Mouse (Mus musculus): Measurements from ENCODE around the gene Gtf2ird2. TPM values are rescaled to one million over a fixed set of nuclear protein-coding genes. Genes with fewer than 3 reads are reported as not detected.
A peak's percentile ranks its signal among the peaks of the same experiment; 100 is the strongest.

Gene Gtf2ird2
- polyA plus RNA-seq, 1 experiment from 2014 or later, result 7.1 TPM

DNA sequence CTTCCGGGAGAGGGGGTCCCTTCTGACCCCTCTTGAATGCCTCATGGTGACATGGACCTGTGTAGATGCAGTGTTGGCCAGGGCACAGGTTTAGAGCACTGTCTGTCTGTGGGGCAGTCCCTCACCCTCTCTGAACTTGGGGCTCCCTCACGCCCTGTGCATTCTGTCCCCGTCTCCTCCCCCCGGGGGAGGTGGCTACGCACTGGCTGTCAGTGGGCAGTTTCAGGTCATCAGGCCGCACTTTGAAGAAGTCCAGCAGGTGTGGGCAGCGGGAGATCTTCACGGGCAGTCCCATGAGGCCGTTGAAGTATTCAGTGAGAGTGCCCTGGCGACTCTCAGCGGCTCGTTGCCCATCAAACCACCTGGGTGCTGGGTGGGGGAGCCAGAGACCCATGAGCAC is 43.1 kb downstream of the Gtf2ird2 start:
- H3K36me3 ChIP-seq (ENCODE audit: control insufficient read depth, insufficient read depth, low read length), result no peaks in the 10 kb centered on the region
- ATAC-seq (ENCODE audit: insufficient read depth, low FRiP score), result no peak
- no peaks in the 10 kb centered on the region for H3K9me3 ChIP-seq (replicated peaks; ENCODE audit: control insufficient read depth, low read length)
- no peak overlapping the region for H3K27ac ChIP-seq (ENCODE audit: low read length)
- H3K4me1 ChIP-seq (ENCODE audit: control insufficient read depth, insufficient read depth, low read length), result peaks cover 2% of the 10 kb centered on the region; the same call in 1 of the 2 replicates
- H3K27me3 ChIP-seq (ENCODE audit: control insufficient read depth, insufficient read depth, low read length), result peaks cover 5% of the 10 kb centered on the region; the same call in 1 of the 2 replicates
- no peak overlapping the region for H3K4me3 ChIP-seq (replicated peaks; ENCODE audit: low read length)
- 50% methylated on average over 12 of the region's 12 CpGs for WGBS
- H3K9ac ChIP-seq (ENCODE audit: low read length), result peak overlapping the region; percentile 10; the same call in 1 of the 2 replicates
- H3K4me2 ChIP-seq (ENCODE audit: low read depth, low read length), result no peak overlapping the region

DNA sequence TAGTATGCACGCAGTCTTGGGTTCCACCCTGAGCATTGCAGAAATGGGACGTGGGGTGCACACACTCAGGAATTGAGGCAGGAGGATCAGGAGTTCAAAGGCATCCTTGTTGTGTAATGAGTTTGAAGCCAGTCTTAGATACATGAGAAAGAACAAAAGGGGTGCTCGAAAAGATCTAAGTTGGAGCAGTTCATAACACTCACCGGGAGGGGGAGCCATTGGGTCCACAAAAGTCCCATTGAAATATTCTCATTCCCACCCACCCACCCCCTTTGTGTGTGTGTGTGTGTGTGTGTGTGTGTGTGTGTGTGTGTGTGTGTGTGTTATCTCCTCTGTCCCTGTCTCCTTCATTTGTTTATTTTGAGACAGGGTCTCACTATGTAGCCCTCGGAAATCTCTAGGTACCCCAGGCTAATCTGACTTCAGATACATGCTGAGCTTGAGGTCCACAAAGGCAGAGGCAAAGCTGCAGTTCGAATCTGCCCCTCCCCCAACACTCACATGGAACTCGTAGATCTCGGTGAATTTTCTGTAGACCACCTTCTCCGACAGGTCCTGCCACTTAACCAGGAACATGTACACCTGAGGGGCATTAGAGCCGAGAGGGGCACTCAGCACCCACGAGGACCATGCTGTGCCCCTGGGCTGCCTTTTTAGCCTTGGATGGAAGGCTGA is 43.9 kb downstream of the Gtf2ird2 start:
- Histone ChIP-seq H3K4me2 (ENCODE audit: low read depth, low read length) (no peak overlapping the region), H3K9me3 (replicated peaks; ENCODE audit: control insufficient read depth, low read length) (no peaks in the 10 kb centered on the region), H3K27me3 (ENCODE audit: control insufficient read depth, insufficient read depth, low read length) (no peaks in the 10 kb centered on the region), H3K4me3 (replicated peaks; ENCODE audit: low read length) (0 out of 2 replicates have a peak overlapping the region, but pooled peaks have one; percentile 3), H3K4me1 (ENCODE audit: control insufficient read depth, insufficient read depth, low read length) (peaks cover 8% of the 10 kb centered on the region), H3K9ac (ENCODE audit: low read length) (0 out of 2 replicates have a peak overlapping the region, but pooled peaks have one; percentile 10), H3K36me3 (ENCODE audit: control insufficient read depth, insufficient read depth, low read length) (no peaks in the 10 kb centered on the region), H3K27ac (ENCODE audit: low read length) (no peak overlapping the region)
- ATAC-seq (ENCODE audit: insufficient read depth, low FRiP score), result no peak
- 37% methylated on average over 11 of the region's 11 CpGs for WGBS

DNA sequence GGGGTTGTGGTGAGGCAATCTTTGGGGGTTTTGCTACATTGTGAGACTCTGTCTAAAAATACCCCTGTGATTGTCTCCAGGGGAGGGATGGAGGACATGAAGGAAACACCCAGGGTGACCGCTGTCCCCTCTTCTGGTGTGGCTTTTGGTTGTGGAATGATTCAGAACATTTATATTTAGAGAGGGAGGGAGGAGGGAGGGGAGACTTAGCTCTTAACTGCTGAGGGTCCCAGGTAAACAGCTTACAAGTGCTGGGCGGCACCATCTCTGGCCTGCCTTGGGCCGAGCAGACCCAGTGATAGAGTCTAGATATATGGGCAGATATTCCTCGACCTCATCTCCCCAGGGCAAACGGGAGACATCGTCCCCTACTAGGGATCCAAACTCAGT is 44.4 kb downstream of the Gtf2ird2 start:
- H3K9me3 ChIP-seq (replicated peaks; ENCODE audit: control insufficient read depth, low read length), result no peaks in the 10 kb centered on the region
- 68% methylated on average over 6 of the region's 6 CpGs for WGBS
- H3K4me2 ChIP-seq (ENCODE audit: low read depth, low read length), result no peak overlapping the region
- peaks cover 9% of the 10 kb centered on the region for H3K4me1 ChIP-seq (ENCODE audit: control insufficient read depth, insufficient read depth, low read length)
- H3K27me3 ChIP-seq (ENCODE audit: control insufficient read depth, insufficient read depth, low read length), result no peaks in the 10 kb centered on the region
- H3K27ac ChIP-seq (ENCODE audit: low read length), result no peak overlapping the region
- ATAC-seq (ENCODE audit: insufficient read depth, low FRiP score), result no peak
- H3K36me3 ChIP-seq (ENCODE audit: control insufficient read depth, insufficient read depth, low read length), result no peaks in the 10 kb centered on the region
- no peak overlapping the region for H3K4me3 ChIP-seq (replicated peaks; ENCODE audit: low read length)
- no peak overlapping the region for H3K9ac ChIP-seq (ENCODE audit: low read length)

DNA sequence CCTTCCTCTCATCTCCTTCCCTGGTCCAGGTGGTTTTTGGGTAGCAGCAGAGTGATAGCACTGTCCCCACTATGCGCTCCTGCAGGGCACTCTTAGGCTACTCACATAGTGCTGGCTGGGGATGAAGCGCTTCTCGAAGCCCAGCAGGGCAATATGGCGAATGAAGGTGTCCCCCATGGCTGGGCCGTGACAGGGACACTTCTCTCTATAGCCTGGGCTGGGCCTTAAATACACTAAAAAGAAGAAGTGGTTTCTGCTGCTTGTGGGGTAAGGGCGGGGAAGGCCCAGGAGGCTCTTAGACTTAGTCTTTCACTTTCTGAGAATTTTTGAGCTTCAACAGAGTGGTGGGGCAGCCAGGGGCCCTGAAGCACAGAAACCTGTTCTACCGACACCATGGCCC is 45.6 kb downstream of the Gtf2ird2 start, which contains the start of gene Ncf1:
Gene Ncf1 (minus strand): TSS at position 235 of the 400 bp plus-strand sequence.
- no peaks in the 10 kb centered on the region for H3K36me3 ChIP-seq (ENCODE audit: control insufficient read depth, insufficient read depth, low read length)
- no peaks in the 10 kb centered on the region for H3K9me3 ChIP-seq (replicated peaks; ENCODE audit: control insufficient read depth, low read length)
- ATAC-seq (ENCODE audit: insufficient read depth, low FRiP score), result no peak
- peaks cover 12% of the 10 kb centered on the region for H3K4me1 ChIP-seq (ENCODE audit: control insufficient read depth, insufficient read depth, low read length)
- 82% methylated on average over 7 of the region's 7 CpGs for WGBS
- no peak within 1 kb of the TSS; the same call in 1 of the 2 replicates for H3K27ac ChIP-seq (ENCODE audit: low read length)
- no peaks in the 10 kb centered on the region for H3K27me3 ChIP-seq (ENCODE audit: control insufficient read depth, insufficient read depth, low read length)
- H3K9ac ChIP-seq (ENCODE audit: low read length), result no peak within 1 kb of the TSS
- no peak within 1 kb of the TSS for H3K4me2 ChIP-seq (ENCODE audit: low read depth, low read length)
- no peak within 1 kb of the TSS for H3K4me3 ChIP-seq (replicated peaks; ENCODE audit: low read length)

DNA sequence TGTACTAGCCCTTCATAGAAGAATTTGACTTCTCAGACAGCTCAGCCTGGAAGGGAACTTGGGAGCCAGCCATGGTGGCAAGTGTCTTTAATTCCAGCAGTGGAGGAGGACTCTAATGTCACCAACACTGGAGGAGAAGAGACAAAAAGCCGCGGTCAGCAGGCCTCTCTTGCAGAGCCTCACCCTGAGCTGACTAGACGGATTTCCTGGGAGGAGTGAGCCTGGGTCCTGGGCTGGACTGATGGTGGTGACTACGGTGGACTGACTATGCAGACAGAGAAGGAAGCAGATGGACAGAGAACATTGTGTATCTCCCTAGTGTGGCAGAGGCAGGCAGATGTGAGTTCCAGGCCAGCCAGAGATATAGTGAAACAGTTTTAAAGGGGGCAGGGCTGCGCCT is 47.6 kb downstream of the Gtf2ird2 start:
- Histone ChIP-seq H3K4me3 (replicated peaks; ENCODE audit: low read length) (no peak overlapping the region), H3K36me3 (ENCODE audit: control insufficient read depth, insufficient read depth, low read length) (no peaks in the 10 kb centered on the region), H3K27ac (ENCODE audit: low read length) (peak overlapping the region; percentile 24; the same call in 1 of the 2 replicates), H3K9me3 (replicated peaks; ENCODE audit: control insufficient read depth, low read length) (no peaks in the 10 kb centered on the region), H3K27me3 (ENCODE audit: control insufficient read depth, insufficient read depth, low read length) (no peaks in the 10 kb centered on the region), H3K4me2 (ENCODE audit: low read depth, low read length) (no peak overlapping the region), H3K4me1 (ENCODE audit: control insufficient read depth, insufficient read depth, low read length) (peaks cover 26% of the 10 kb centered on the region), H3K9ac (ENCODE audit: low read length) (no peak overlapping the region)
- ATAC-seq (ENCODE audit: insufficient read depth, low FRiP score), result no peak
- 72% methylated on average over 5 of the region's 5 CpGs for WGBS

DNA sequence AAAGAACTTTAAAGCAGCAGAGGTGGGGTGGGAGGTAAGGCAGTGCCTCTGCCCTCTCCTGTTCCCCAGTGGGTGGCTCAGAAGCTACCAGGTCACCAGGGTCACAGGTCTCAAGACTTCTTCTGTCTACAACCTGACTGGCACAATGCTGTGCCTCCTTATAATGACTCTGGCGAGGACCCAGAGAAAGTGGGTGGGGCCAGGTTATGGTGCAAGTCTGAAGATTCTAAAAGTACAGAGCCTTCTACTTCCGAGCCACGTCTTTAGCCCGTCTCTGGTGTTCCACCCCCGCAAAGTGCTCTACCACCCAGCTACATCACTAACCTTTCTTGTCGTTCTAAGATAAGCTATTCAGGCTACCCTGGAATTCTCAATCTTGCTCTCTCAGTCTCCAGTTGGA is 48.3 kb downstream of the Gtf2ird2 start:
- WGBS, result 48% methylated on average over 6 of the region's 6 CpGs
- H3K27ac ChIP-seq (ENCODE audit: low read length), result peak overlapping the region; percentile 59; the same call in 1 of the 2 replicates
- peak; percentile 14; the same call in 1 of the 2 replicates for ATAC-seq (ENCODE audit: insufficient read depth, low FRiP score)

DNA sequence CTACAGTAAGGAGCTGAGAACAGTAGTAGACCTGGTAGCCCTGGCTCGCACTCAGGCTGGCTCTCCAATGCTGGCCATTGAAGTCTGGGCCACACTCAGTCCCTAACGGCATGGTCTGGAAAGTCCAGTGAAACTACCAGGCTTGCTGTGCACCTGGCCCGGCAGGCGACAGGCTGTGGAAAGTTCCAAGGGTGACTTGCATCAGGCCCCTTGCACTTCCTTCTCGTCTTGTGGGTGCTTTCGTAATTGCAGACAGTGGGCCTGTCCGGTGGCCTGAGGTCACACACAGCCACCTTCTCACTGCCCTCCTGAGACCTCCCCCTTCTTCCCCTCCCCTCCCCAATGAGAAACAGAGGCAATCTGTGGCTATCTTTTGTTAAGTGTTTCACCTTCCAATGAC is 48.7 kb downstream of the Gtf2ird2 start:
- peak; percentile 3; the same call in 1 of the 2 replicates for ATAC-seq (ENCODE audit: insufficient read depth, low FRiP score)
- H3K27ac ChIP-seq (ENCODE audit: low read length), result peak overlapping the region; percentile 59; the same call in 1 of the 2 replicates
- H3K4me1 ChIP-seq (ENCODE audit: control insufficient read depth, insufficient read depth, low read length), result peaks cover 29% of the 10 kb centered on the region

More for the DNA sequence above, 48.3 kb downstream of the Gtf2ird2 start:
- Histone ChIP-seq H3K4me1 (ENCODE audit: control insufficient read depth, insufficient read depth, low read length) (peaks cover 26% of the 10 kb centered on the region), H3K4me2 (ENCODE audit: low read depth, low read length) (no peak overlapping the region), H3K27me3 (ENCODE audit: control insufficient read depth, insufficient read depth, low read length) (no peaks in the 10 kb centered on the region), H3K9me3 (replicated peaks; ENCODE audit: control insufficient read depth, low read length) (no peaks in the 10 kb centered on the region), H3K36me3 (ENCODE audit: control insufficient read depth, insufficient read depth, low read length) (peaks cover 3% of the 10 kb centered on the region; the same call in 1 of the 2 replicates), H3K9ac (ENCODE audit: low read length) (no peak overlapping the region), H3K4me3 (replicated peaks; ENCODE audit: low read length) (no peak overlapping the region)

DNA sequence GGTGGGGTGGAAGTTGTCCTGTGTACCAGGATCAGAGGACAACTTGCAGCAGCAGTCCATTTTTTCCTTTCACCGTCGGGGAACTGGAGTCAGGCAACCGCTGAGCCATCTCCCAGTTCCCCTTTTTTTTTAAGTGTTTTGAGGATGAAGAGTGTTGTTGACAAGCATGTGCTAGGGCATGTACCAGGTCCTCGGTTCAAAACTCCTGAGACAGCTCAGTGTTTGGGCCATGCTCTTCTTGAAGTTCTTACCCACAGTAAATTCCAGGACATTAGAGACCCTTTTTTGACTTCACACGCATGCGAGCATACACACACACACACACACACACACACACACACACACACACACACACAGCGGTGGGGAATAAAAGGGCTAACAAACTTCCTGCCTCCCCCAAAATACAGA is 49.4 kb downstream of the Gtf2ird2 start:
- Histone ChIP-seq H3K9ac (ENCODE audit: low read length) (no peak overlapping the region), H3K4me1 (ENCODE audit: control insufficient read depth, insufficient read depth, low read length) (peaks cover 29% of the 10 kb centered on the region), H3K36me3 (ENCODE audit: control insufficient read depth, insufficient read depth, low read length) (peaks cover 12% of the 10 kb centered on the region), H3K4me2 (ENCODE audit: low read depth, low read length) (no peak overlapping the region), H3K9me3 (replicated peaks; ENCODE audit: control insufficient read depth, low read length) (no peaks in the 10 kb centered on the region), H3K27ac (ENCODE audit: low read length) (no peak overlapping the region), H3K27me3 (ENCODE audit: control insufficient read depth, insufficient read depth, low read length) (no peaks in the 10 kb centered on the region), H3K4me3 (replicated peaks; ENCODE audit: low read length) (no peak overlapping the region)
- 44% methylated on average over 7 of the region's 7 CpGs for WGBS
- ATAC-seq (ENCODE audit: insufficient read depth, low FRiP score), result no peak

More for the DNA sequence above, 48.7 kb downstream of the Gtf2ird2 start:
- peaks cover 8% of the 10 kb centered on the region; the same call in 1 of the 2 replicates for H3K36me3 ChIP-seq (ENCODE audit: control insufficient read depth, insufficient read depth, low read length)
- no peaks in the 10 kb centered on the region for H3K27me3 ChIP-seq (ENCODE audit: control insufficient read depth, insufficient read depth, low read length)
- 27% methylated on average over 7 of the region's 7 CpGs for WGBS
- H3K9ac ChIP-seq (ENCODE audit: low read length), result no peak overlapping the region
- H3K4me3 ChIP-seq (replicated peaks; ENCODE audit: low read length), result no peak overlapping the region
- no peaks in the 10 kb centered on the region for H3K9me3 ChIP-seq (replicated peaks; ENCODE audit: control insufficient read depth, low read length)
- H3K4me2 ChIP-seq (ENCODE audit: low read depth, low read length), result no peak overlapping the region

DNA sequence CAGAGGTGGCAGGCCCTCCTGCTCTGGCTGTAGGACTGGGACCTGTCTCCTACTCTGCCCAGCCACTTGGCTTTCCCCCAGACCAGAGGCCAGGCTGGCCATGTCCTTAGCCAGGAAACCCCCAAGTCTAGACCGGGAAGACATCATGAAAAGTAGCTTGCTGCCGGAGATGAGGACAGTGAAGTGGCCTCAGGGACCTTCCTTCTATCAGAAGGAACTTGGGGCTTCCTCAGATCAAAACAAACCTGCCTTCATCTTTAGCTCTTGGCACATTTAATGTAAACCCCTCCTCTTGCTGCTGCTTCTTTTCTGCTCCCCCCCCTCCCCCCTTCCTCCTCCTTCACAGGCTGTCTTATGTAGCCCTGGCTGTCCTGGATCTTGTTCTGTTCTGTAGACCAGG is 50.4 kb downstream of the Gtf2ird2 start:
- Histone ChIP-seq H3K27me3 (ENCODE audit: control insufficient read depth, insufficient read depth, low read length) (no peaks in the 10 kb centered on the region), H3K9me3 (replicated peaks; ENCODE audit: control insufficient read depth, low read length) (no peaks in the 10 kb centered on the region), H3K36me3 (ENCODE audit: control insufficient read depth, insufficient read depth, low read length) (peaks cover 22% of the 10 kb centered on the region), H3K4me1 (ENCODE audit: control insufficient read depth, insufficient read depth, low read length) (peaks cover 29% of the 10 kb centered on the region), H3K4me3 (replicated peaks; ENCODE audit: low read length) (no peak overlapping the region), H3K9ac (ENCODE audit: low read length) (no peak overlapping the region), H3K27ac (ENCODE audit: low read length) (peak overlapping the region; percentile 21; the same call in 1 of the 2 replicates), H3K4me2 (ENCODE audit: low read depth, low read length) (no peak overlapping the region)
- ATAC-seq (ENCODE audit: insufficient read depth, low FRiP score), result no peak
- 37% methylated on average over 2 of the region's 2 CpGs for WGBS

All from stomach, embryonic 16.5 days (tissue).